8 mouse cellular contexts compared by ENCODE assay signal in genomic region chr2:113363707-113364620, GRCm38 (mm10). TPM values are rescaled to one million over a fixed set of nuclear protein-coding genes. Genes with fewer than 3 reads are reported as not detected.
DNase-seq lines count a peak whose midpoint lies in the region; ATAC-seq and TF ChIP-seq lines count a peak whose summit lies in the region.
"Had no signal": no experiment of that assay in that cellular context is flagged by ENCODE, and none has a peak within 500 bp of the region (broad histone marks: within the 10 kb centered on the region; RNA-seq: fewer than 3 reads in every experiment).

No protein-coding gene starts in this region.

- no peak for TF ChIP-seq CTCF in heart, postnatal 0 days (IDR thresholded peaks at IDR 0.05; ENCODE audit: low read depth)

- H3K9ac ChIP-seq in heart, postnatal 0 days (replicated peaks; ENCODE audit: low read depth, low read length), result no peak overlapping the region
- H3K9ac ChIP-seq in neural tube, embryonic 12.5 days, result no peak overlapping the region

- ATAC-seq in heart, postnatal 0 days (ENCODE audit: insufficient read depth, low read depth), result 0 out of 2 replicates have a peak, but pooled peaks have one; percentile 14
- ATAC-seq in neural tube, embryonic 12.5 days (ENCODE audit: low FRiP score, low read depth), result peak; percentile 53; the same call in 1 of the 2 replicates

- WGBS in embryonic facial prominence, embryonic 10.5 days, result 52% methylated on average over 16 of the region's 16 CpGs
- WGBS in heart, postnatal 0 days, result 29% methylated on average over 16 of the region's 16 CpGs
- 61% methylated on average over 16 of the region's 16 CpGs for WGBS in neural tube, embryonic 12.5 days

- H3K27me3 ChIP-seq in embryonic facial prominence, embryonic 10.5 days (replicated peaks; ENCODE audit: low read depth, poor library complexity, severe bottlenecking), result no peaks in the 10 kb centered on the region
- H3K27me3 ChIP-seq in heart, postnatal 0 days (ENCODE audit: control insufficient read depth, insufficient read depth, low read length), result no peaks in the 10 kb centered on the region
- no peaks in the 10 kb centered on the region for H3K27me3 ChIP-seq in neural tube, embryonic 12.5 days (replicated peaks)

- no peaks in the 10 kb centered on the region for H3K9me3 ChIP-seq in embryonic facial prominence, embryonic 10.5 days
- no peaks in the 10 kb centered on the region for H3K9me3 ChIP-seq in heart, postnatal 0 days (replicated peaks; ENCODE audit: control insufficient read depth, low read length)
- H3K9me3 ChIP-seq in neural tube, embryonic 12.5 days, result no peaks in the 10 kb centered on the region

- no peak for TF ChIP-seq EP300 in heart, postnatal 0 days (IDR thresholded peaks at IDR 0.05; ENCODE audit: low read depth)

- H3K27ac ChIP-seq in embryonic facial prominence, embryonic 10.5 days (replicated peaks), result no peak overlapping the region
- H3K27ac ChIP-seq in heart, postnatal 0 days (ENCODE audit: low read depth), result no peak overlapping the region
- no peak overlapping the region for H3K27ac ChIP-seq in neural tube, embryonic 12.5 days

- peak overlapping the region; percentile 30 for H3K4me2 ChIP-seq in heart, postnatal 0 days (ENCODE audit: low read depth, low read length)
- no peak overlapping the region for H3K4me2 ChIP-seq in neural tube, embryonic 12.5 days (replicated peaks)

- peak; percentile 36 for DNase-seq in left cerebral cortex, adult 11 months (ENCODE audit: low spot score)
- no peak for DNase-seq in left cerebral cortex, adult 18-20 months (ENCODE audit: low spot score in 2 of 2)
- DNase-seq in embryonic facial prominence, embryonic 10.5 days (ENCODE audit: low spot score), result peak; percentile 15
- DNase-seq in heart, postnatal 0 days (ENCODE audit: low spot score), result no peak
- no peak for DNase-seq in spleen, postnatal 14 days (ENCODE audit: low spot score in 2 of 2)
- no peak for DNase-seq in adrenal gland, postnatal 10 days
- DNase-seq: gastrocnemius, postnatal 36 days had no signal

- H3K4me3 ChIP-seq in embryonic facial prominence, embryonic 10.5 days, result no peak overlapping the region
- H3K4me3 ChIP-seq in heart, postnatal 0 days (ENCODE audit: low read depth, low read length), result no peak overlapping the region; the same call in 1 of the 2 replicates
- no peak overlapping the region for H3K4me3 ChIP-seq in neural tube, embryonic 12.5 days

- no peaks in the 10 kb centered on the region for H3K36me3 ChIP-seq in embryonic facial prominence, embryonic 10.5 days (replicated peaks)
- no peaks in the 10 kb centered on the region for H3K36me3 ChIP-seq in heart, postnatal 0 days (replicated peaks; ENCODE audit: control insufficient read depth, insufficient read depth, low read length)
- H3K36me3 ChIP-seq in neural tube, embryonic 12.5 days, result no peaks in the 10 kb centered on the region

- peaks cover 12% of the 10 kb centered on the region for H3K4me1 ChIP-seq in embryonic facial prominence, embryonic 10.5 days
- 0 out of 2 replicates have a peak, but pooled peaks cover 5% of the 10 kb centered on the region for H3K4me1 ChIP-seq in heart, postnatal 0 days (ENCODE audit: control insufficient read depth, insufficient read depth)
- H3K4me1 ChIP-seq in neural tube, embryonic 12.5 days, result no peaks in the 10 kb centered on the region; the same call in 1 of the 2 replicates

RNA-seq across cellular contexts. Expression of gene Fmn1, which starts 36.4 kb away (rescaled TPM):
- total RNA-seq in left cerebral cortex, adult 18-20 months (2021), result 10 to 100 TPM; 58.9 to 65.5 TPM
- polyA plus RNA-seq in embryonic facial prominence, embryonic 10.5 days (2016; fragmentation: Nextera tagmentation; extraction: Ambion mirVana), result 2.1 and 2.2 TPM in 2 replicates
- total RNA-seq in heart, postnatal 0 days (2014; rRNA removed; ENCODE audit: low replicate concordance), result 0.81 and 1.5 TPM in 2 replicates
- 0.62 and 0.83 TPM in 2 replicates for polyA plus RNA-seq in heart, postnatal 0 days (2015; fragmentation: Nextera tagmentation; extraction: Ambion mirVana)
- 2.6 and 3.1 TPM in 2 replicates for polyA plus RNA-seq in neural tube, embryonic 12.5 days (2016; fragmentation: Nextera tagmentation; extraction: Ambion mirVana)
- 1 to 10 TPM; 2.1 to 4.2 TPM for total RNA-seq in adrenal gland, postnatal 10 days (2021)

Comparison
In these comparisons a context has a peak if more than half of its experiments do, and no peak if none do; other contexts are left out.
1. DNase-seq: peak in left cerebral cortex, adult 11 months (single experiment) and embryonic facial prominence, embryonic 10.5 days (single experiment); none in left cerebral cortex, adult 18-20 months (0 of 2), heart, postnatal 0 days (single experiment), spleen, postnatal 14 days (0 of 2) and adrenal gland, postnatal 10 days (single experiment).
2. RNA of gene Fmn1, which starts 36.4 kb away (total RNA-seq): 58.9 to 65.5 TPM in left cerebral cortex, adult 18-20 months; 2.1 to 4.2 TPM in adrenal gland, postnatal 10 days and 0.81 to 1.5 TPM in heart, postnatal 0 days; every median in the first group is over 10 times any median in the second.